Mouse (Mus musculus): ENCODE results near the gene Sclt1.

Gene Sclt1

DNA sequence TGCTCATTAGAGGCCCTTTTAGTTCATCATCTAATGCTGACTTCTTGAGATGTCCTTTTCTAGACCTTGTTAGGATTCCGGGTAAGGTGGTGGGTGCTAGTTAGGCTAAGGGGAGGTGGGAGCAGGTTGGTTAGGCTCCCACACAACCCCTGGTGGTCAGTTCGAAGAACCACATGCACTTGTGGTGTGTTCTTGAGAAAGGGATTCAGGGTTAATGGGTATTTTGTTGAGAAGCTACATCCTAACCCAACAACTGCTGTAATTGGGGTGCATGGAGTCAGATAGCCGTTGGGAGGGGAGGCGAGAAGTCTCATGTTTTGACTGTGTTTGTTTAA, 136.0 kb downstream of the Sclt1 start:
- in situ Hi-C loops (cut with MboI, MseI), result no loop called here

DNA sequence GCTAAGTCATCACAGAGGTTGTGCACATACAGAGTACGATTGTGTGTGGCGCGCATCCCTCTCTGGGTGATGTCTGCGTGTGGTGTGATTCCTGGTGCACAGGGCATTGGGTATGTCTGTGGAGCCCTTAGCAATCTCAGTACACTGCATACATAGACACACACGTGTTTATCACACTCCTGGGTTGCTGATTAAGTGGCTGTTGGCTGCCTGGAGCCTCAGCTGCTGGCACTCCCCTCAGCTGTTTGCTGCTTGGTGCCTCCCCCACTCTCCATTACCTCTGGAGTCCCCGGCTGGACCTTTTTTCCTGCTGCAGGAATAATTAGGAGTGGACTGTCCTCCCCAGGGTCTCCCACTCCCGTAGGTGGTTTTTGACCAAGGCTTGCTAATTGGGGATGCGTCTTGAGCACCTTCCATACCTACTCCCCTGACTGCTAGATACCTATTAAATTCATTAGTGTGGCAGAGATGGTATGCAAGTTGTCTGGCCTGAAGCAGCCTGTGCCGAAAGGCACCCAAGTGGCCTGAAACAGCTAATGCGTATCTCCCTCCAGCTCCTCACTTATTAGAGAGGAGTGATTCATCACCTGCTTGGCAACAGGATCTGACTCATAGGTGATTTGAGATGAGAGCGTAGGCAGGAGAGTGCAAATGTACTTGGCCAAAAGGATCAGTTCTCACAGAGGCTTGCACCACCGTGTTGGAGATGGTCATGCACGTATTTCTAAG, 136.5 kb downstream of the Sclt1 start:
- in situ Hi-C loops (cut with MboI, MseI), result no loop called here

DNA sequence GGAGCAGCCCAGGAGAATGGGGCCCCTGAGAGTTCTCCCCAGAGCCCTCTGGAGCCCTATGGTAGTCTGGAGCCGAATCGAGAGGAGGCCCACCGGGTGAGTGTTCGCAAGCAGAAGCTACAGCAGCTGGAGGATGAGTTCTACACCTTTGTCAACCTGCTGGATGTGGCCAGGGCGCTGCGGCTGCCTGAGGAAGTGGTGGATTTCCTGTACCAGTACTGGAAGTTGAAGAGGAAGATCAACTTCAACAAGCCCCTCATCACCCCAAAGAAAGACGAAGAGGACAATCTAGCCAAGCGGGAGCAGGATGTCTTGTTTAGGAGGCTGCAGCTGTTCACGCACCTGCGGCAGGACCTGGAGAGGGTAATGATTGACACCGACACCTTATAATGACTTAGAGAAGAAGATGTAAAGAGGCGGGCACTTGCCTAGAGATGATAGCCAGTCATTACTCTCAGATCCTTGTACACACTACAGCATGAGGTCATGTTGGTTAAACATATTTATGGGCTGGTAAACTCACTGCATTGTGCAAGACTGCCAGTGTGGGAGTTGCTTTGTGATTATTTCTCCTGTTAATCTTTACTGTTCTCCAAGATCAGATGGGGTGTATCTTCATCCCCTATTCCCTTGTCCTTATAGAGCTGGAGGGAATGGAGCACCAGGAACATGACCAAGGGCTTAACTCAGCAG, 137.5 kb downstream of the Sclt1 start:
- in situ Hi-C loops (cut with MboI, MseI), result no loop called here

DNA sequence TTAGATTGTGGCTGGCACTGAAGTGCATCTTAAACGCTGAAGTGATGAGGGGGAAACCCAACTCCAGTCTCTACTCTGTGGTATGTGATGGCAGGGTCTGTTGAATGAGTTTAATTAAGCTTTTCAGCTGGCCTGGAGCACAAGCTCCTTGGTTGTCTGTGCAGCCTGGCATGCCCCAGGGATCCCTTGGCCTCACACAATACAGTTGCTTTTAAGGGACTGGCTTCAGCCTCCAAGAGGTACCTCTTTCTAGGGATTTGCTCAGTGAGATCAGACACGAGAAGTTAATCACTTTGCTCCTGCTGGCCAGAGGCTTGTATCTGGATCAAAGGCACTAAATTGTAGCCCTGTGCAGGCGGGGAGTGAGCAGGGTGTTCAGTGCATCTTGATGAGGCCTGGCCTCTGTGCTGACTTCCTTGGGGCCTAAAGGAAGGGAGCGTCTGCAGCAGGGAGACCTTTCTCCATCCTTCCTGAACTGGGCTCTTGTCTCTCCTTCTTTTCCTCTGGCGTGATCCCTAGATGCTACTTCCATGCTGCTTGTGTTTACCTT, 138.8 kb downstream of the Sclt1 start:
- in situ Hi-C loops (cut with MboI, MseI), result no loop called here

DNA sequence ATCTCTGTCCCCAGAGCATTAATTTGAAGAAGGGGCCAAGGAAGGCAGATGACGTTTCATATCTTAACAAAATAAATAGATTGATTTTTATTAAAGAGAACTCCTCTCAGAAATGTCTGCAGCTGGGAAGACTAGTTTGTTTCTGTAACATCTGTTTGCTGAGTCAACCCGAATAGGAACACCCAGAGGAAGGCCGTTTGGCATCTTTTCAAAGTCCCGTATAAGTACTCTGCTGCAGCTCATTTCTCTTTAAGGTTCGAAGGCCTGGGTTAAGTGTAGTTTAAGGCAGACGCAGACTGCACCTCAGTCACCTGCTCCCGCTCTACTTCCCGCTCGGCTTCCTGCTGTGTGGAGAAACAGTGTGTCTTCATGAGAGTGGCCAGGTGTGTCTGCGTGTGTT, 139.4 kb downstream of the Sclt1 start:
- in situ Hi-C loops (cut with MboI, MseI), result no loop called here

DNA sequence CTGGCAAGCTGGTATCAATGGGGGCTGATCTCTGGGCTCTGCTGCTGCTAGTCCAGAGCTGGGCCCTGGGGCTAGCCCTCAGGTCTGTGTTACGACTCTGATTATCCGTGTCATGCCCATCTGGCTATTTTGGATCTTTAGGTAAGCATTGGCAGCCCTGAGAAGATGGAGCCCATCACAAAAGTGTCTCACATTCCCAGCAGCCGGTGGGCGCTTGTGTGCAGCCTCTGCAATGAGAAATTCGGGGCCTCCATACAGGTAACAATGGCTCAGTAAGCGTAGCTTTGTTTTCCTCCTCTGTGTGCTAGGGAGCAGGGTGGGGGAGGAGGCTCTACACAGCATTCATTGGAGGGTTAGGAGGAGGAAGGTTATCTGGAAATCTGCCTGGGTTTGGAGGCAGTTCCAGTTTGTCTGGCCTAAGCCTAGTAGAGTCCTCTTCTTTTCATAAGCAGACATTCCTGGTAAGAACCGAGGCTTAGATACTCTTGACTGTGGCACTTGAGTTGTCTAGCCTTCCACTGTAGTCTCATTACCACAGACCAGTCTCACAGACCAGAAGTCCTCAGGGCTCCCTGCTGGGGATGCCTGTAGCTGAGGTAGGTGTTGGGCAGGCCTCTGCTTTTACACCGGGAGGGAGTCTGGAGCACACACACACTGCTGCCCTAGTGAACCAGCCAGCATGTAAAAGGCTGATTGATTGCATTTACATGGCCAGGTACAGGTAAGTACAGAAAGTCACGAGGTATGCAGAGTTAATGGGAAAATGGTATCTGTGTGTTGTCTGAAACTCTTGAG, 140.9 kb downstream of the Sclt1 start:
- in situ Hi-C loops (cut with MboI, MseI), result no loop called here

DNA sequence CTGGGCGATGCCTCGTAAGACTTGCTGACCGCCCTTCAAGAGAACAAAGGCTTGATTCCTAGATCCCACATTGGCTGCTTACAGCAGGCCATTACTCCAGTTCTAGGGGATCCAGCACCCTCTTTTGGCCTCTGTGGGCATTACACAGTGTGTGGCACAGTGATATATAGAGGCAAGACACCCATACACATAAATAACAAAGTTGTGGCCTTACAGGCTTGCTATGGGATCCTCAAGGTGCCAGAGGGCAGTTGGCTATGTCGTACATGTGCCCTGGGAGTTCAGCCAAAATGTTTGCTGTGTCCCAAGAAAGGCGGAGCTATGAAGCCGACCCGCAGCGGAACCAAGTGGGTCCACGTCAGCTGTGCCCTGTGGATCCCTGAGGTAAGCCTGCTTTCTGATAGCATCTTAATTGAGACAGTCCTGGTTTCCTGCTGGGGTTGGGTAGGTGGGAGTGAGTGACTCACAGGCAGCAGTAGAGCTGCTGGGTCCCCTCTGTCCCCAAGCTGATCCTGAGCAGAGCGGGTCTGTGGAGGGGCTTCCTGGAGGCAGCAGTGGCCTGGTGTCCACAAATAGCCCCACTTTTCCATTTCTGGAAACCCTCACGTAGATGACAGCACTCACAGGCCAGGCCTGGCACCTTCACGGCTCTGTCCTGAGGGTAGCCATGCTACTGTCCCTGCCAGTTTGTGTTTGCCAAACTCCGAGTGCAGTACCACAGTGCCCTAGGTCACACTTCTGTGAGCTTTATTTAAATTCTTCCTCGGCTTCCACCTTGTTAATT, 142.3 kb downstream of the Sclt1 start:
- in situ Hi-C loops (cut with MboI, MseI), result no loop called here

DNA sequence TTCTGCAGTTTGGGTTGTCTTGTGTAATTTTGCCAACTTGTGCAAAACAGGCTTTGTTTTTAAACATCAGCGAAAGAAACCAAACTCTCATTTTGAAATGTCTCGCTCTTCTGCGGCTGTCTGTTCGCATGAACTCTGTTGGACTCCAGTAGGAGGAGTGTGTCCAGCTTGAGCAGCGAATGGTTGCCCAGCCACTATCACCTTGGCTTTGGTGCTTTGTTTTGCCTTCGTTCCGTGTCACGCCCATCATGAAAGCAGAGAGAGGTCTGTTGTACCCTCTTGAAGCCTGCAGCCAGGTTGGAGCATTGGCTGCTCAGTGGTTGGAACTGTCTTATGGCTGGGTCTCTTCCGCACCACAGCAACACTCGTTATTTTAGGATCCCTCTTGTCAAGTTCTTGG, 143.1 kb downstream of the Sclt1 start:
- in situ Hi-C loops (cut with MboI, MseI), result no loop called here

DNA sequence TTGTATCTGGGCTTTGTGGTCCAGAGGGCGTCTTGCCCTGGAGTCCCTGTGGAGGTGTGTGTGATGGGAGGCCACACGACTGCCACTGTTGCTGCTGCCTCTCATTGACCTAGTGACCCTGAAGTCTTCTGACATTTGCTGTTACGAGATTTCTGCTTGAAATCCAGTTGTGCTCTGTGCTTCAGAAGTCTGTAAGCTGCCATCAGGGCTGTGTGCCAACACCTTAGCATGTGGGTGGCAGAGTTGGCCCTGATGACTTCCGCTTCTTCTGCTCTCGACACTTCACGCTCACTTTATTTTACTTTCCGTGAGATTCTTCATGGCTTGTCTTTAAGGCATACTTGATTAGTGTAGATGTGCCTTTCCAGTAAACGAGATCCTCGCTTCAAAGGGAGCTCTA, 143.9 kb downstream of the Sclt1 start:
- in situ Hi-C loops (cut with MboI, MseI), result no loop called here

DNA sequence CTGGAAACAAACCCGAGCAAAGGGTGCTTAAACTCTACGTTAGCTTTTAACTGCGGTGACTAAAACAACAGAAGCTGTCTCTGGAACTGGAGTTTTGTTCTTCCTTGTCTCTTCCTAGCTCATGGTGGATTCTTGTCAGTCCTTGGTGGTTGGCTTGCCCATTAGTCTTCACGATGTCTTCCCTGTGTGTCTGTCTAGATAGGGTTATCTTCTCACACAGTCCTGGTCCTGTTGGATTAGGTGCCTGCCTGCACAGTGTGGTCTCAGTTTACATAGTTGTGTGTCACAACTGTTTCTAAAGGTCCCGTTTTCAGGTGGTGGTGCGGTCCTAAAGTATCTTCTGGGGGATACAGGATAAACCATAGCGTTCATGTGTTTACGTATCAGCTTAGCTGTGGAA, 145.3 kb downstream of the Sclt1 start:
- in situ Hi-C loops (cut with MboI, MseI), result no loop called here

DNA sequence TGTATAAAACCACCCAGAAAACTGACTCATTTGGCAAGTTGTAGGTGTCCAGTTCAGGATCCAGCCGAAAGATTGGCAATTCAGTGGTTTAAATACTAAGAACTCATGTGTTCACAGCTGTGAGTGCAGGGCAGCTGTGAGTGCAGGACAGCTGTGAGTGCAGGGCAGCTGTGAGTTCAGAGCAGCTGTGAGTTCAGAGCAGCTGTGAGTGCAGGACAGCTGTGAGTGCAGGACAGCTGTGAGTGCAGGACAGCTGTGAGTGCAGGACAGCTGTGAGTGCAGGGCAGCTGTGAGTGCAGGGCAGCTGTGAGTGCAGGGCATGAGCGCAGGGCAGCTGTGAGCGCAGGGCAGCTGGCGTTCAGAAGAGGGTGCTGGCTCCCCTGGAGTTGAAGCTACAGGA, 147.3 kb downstream of the Sclt1 start:
- in situ Hi-C loops (cut with MboI, MseI), result no loop called here

DNA sequence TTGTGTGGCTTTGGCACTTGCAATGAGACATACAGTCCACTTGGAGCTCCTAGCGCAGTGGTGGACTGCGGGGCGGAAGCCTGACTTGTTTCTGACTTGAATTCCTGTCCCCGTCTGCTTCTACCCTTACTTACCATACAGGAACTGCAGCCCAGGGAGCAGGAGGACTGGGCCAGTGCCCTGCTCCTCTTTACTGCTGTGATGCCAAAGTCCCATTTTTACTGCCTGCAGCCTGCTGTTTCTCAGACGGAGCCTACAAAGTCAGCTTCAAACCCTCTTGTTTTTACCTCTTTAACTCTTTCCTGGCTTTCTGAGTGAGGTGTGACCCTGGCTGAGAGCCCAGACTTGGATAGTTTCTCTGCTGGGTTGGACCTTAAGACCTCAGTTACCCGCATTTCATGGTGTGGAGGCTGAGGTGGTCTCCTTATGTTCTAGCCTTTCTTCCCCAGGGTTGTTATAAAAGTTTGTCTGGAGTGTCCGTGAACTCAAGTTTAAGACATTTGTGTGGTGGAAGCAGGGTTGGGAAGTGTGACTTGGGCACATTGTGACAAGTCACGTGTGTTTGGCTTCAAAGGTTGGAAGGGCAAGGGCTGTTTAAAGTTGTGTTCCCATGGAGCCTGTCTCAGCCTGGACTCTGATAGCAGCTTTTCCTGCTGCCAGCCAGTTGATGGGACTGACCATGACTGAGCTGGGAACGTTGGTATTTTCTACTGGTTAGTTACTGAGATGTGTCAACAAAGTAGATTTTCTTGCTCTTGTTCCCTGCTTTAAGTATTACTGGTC, 148.0 kb downstream of the Sclt1 start:
- in situ Hi-C loops (cut with MboI, MseI), result no loop called here

DNA sequence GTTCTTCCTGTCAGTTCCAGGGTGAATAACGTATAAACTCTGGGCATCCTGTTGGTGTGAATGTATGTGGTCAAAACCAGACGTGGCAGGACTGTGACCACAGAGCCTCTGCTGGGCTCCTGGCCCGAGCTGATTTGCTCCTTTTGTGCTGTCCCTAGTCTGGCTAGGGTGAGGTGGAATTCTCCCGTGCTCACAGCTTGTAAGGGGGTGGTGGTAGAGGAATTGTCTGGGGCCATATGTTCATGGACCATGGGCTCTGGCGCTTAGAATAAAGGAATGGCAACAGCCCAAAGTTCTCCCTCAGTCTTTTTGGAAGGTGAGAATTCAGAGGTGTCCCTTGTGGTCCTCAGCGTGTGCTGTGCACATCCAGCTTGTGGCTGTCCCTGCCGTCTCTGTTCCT, 149.5 kb downstream of the Sclt1 start:
- in situ Hi-C loops (cut with MboI, MseI), result no loop called here

DNA sequence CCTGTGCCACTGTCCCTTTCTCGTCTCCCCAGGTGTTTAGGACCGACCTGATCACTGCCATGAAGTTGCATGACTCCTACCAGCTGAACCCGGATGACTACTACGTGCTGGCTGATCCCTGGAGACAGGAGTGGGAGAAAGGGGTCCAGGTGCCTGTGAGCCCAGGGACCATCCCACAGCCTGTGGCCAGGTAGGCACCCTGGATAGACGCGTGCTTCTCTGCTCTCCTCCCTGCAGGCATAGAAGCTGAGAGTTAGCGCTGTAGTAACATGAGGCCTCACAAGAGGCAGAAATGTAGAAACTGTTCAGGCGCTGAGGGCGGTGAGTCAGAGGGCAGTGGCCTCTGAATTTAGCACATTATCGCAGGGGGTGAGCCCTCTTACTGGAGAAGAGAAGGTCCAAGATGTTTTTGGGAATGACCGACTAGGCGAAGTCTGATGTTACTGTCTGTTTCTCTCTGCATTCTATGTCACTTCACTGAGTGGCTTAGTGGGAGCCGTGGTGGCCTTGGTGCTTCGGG, 150.6 kb downstream of the Sclt1 start:
- in situ Hi-C loops (cut with MboI, MseI), result no loop called here

DNA sequence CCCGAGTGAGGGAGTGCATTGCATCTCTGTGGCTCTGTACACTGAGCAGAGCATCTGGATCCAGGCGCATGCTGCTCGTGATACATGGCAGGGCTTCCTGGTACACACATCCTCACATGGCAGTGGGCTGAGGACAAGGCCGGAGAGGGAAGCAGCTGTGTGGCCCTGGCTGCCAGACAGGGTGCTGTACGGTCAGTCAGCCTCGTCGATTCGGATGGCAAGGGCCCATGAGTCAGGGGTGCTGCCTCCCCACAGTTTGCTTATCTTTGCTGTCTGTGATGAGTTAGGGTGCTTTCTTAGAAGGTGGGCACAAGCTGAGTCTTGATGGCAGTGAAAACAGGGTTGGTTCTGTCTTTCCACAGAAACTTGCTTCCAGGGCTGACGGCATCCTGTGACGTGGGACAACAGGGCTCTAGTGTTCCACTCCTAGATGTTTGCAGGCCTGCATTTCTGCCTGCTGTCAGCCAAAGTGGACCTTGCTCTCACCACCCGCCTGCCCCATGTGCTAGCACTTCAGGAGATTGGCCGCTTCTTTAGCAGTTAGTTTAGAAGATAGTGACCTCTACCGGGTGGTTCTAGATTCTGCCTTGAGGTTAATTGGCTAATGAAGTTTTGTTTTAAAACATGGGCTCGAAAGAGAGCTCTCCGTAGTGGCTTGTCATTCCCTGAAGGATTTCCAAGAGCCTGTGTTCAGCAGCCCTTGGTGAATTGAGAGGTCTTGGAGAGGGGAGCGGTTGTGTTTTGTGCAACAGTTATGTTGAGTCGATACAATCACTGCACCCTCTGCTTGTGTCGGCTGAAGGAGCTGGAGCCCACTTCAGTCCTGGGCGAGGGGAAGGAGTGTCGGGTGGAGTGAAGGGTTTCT, 151.4 kb downstream of the Sclt1 start:
- in situ Hi-C loops (cut with MboI, MseI), result no loop called here

DNA sequence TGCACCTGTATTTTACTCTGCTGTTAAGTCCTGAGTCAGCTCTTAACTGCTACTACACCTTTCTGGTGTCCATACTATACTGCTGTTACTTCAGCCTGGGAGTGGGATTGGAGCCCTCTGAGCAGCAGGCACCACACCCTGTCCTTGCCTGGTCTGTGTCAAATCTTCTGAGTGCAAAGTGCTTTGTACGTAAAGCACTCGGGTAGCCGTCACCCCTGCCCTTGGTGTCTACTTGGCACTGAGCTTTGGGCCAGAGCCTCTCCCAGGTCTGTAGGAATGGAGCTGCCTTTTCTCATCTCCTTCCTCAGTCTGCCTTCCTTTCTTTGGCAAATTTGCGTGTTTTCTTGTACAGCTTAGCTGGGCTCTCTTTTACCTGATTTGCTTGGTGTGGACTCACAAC, 152.3 kb downstream of the Sclt1 start:
- in situ Hi-C loops (cut with MboI, MseI), result no loop called here

DNA sequence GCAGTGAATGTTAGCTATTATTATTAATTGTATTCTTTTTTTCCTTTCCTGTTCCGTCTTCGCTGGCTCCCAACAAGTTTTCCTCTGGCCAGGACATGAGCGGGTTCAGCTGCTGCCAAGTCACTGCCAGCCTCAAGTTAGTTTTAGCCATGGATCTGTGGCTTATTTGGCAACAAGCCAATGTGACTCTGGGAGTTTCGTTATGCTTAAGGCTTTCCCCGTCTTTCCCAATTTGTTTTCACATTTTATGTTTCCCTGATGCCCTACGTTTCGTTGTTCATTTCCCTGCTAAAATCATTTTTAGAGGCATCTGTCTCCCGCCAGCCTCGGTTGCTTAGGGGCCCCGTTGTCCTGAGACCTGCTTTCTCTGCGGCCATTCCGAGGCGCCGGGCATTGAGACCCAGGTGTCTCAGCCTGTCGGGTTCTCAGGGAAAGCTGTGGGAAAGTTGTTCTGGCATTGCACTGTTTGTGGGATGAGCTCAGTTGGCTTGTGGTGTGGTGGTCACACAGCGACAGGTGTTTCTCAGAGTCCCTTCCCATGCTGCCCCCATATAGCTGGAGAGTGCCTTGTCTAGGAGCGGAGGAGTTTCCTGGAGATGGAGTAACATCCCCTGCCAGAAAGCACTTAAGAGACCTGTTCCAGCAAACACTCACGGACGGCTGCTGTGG, 152.9 kb downstream of the Sclt1 start:
- in situ Hi-C loops (cut with MboI, MseI), result no loop called here

DNA sequence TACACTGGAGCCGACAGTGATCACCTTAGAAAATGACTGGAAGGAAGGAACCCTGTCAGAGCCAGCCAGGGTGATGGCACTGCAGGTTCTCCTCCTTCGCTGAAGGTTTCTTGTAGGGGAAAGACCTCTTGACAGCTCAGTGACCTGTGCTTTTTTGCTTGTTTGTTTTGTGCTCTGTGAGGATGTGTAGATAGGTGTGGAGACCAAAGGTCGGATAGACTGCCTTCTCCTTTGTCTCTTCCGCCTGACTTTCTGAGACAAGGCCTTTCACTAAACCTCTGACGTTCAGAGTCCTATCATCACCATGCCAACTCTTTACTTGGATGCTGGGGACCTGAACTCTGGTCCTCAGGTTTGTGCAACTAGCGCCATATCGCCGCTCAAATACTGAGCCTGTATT, 153.8 kb downstream of the Sclt1 start:
- in situ Hi-C loops (cut with MboI, MseI), result no loop called here

DNA sequence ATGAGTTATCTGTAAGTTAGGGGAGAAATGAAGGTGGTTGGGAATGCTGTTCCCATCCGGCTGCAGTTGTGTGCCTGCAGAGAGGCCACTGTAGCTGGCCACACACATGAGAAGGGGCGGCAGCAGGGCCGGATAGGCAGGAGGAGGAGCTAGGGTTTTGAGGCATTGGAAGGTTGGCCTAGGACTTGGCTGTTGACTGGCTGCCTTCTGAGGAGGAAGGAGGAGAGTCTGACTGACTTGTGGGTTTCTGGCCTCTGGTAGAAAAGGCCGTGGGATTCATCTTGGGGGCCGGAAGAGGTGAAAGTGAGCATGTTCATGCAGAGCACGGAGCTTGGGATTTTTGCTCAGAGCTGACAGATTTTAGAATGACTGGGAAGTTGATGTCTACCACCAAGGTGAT, 154.7 kb downstream of the Sclt1 start:
- in situ Hi-C loops (cut with MboI, MseI), result no loop called here
